Mouse (Mus musculus) brain, embryonic 14.5 days (tissue): ENCODE measurements around the gene Apba2.
A peak's percentile ranks its signal among the peaks of the same experiment; 100 is the strongest.

ENCODE experiments used
- CTCF ChIP-seq: fragments of 200-500 bp; IDR thresholded peaks from 2 replicates; pipeline ENCODE4 v1.5.1; 2012; ENCODE audit warnings: inconsistent platforms, mild to moderate bottlenecking, moderate library complexity, borderline replicate concordance; ENCODE audit not compliant: insufficient read depth, insufficient read length; ENCODE audit errors: extremely low read depth
- POLR2A ChIP-seq: fragments of 200-500 bp; IDR thresholded peaks from 2 replicates; pipeline ENCODE4 v1.6.1; 2012; ENCODE audit warnings: mild to moderate bottlenecking, inconsistent platforms, borderline replicate concordance; ENCODE audit not compliant: poor library complexity, insufficient read depth, insufficient read length, severe bottlenecking; ENCODE audit errors: extremely low read depth

GRCm38 (mm10) chr7:64773465-64773864 is 272.0 kb downstream of the Apba2 start:
- TF ChIP-seq CTCF = peak; percentile 44; the same call in 1 of the 2 replicates
- TF ChIP-seq POLR2A = no peak
